Comparison of ENCODE assay signal across 25 mouse cellular contexts in genomic region chr8:89516602-89517001, GRCm38 (mm10).
DNase-seq lines count a peak whose midpoint lies in the region; ATAC-seq and TF ChIP-seq lines count a peak whose summit lies in the region.
"Had no signal": no experiment of that assay in that cellular context is flagged by ENCODE, and none has a peak within 500 bp of the region (broad histone marks: within the 10 kb centered on the region; RNA-seq: fewer than 3 reads in every experiment).

No protein-coding gene starts in this region.

- ATAC-seq in liver, embryonic 12.5 days, result no peak
- ATAC-seq in intestine, embryonic 16.5 days, result no peak
- ATAC-seq: activated CD4-positive, CD25-positive, alpha-beta regulatory T cell, adult 4 months; lung, postnatal 0 days had no signal

- H3K4me2 ChIP-seq in liver, embryonic 12.5 days, result no peak overlapping the region
- H3K4me2 ChIP-seq in intestine, embryonic 16.5 days (ENCODE audit: low read depth, low read length), result no peak overlapping the region
- H3K4me2 ChIP-seq: forebrain, embryonic 12.5 days; heart, embryonic 11.5 days; hindbrain, embryonic 12.5 days; midbrain, embryonic 12.5 days had no signal

- no peak overlapping the region for H3K9ac ChIP-seq in liver, adult 2 months (ENCODE audit: low read depth, low read length)
- H3K9ac ChIP-seq in liver, embryonic 12.5 days, result no peak overlapping the region
- H3K9ac ChIP-seq in ES-E14 (ENCODE audit: insufficient read depth, low read depth, low read length, poor library complexity, severe bottlenecking), result no peak overlapping the region
- no peak overlapping the region for H3K9ac ChIP-seq in intestine, embryonic 16.5 days (ENCODE audit: low read depth, low read length)
- H3K9ac ChIP-seq: forebrain, embryonic 12.5 days; hindbrain, embryonic 12.5 days; midbrain, embryonic 12.5 days had no signal

- WGBS in liver, adult 2 months, result 33% methylated on average over 2 of the region's 2 CpGs
- 51% methylated on average over 2 of the region's 2 CpGs for WGBS in liver, embryonic 12.5 days (ENCODE audit: insufficient replicate concordance)
- 55% methylated on average over 2 of the region's 2 CpGs for WGBS in intestine, embryonic 16.5 days

- H3K4me3 ChIP-seq in liver, adult 2 months (ENCODE audit: insufficient read depth, low read depth, low read length), result no peak overlapping the region
- no peak overlapping the region for H3K4me3 ChIP-seq in liver, embryonic 12.5 days
- H3K4me3 ChIP-seq in ES-E14 (ENCODE audit: insufficient read depth in 1 of 2, low read depth in 1 of 2, low read length in 2 of 2, poor library complexity in 1 of 2, severe bottlenecking in 1 of 2), result no peak overlapping the region
- H3K4me3 ChIP-seq in intestine, embryonic 16.5 days (ENCODE audit: low read length), result no peak overlapping the region
- H3K4me3 ChIP-seq: forebrain, embryonic 12.5 days; hindbrain, embryonic 12.5 days; midbrain, embryonic 12.5 days had no signal

- H3K79me2 ChIP-seq in liver, adult 2 months (ENCODE audit: control insufficient read depth, insufficient read depth, low read length), result no peaks in the 10 kb centered on the region

- H3K27me3 ChIP-seq in liver, adult 2 months (ENCODE audit: control insufficient read depth, insufficient read depth, low read length), result peaks cover 8% of the 10 kb centered on the region
- no peaks in the 10 kb centered on the region for H3K27me3 ChIP-seq in liver, embryonic 12.5 days (replicated peaks)
- no peaks in the 10 kb centered on the region for H3K27me3 ChIP-seq in intestine, embryonic 16.5 days (replicated peaks; ENCODE audit: control insufficient read depth, insufficient read depth, low read length)
- H3K27me3 ChIP-seq: forebrain, embryonic 12.5 days; hindbrain, embryonic 12.5 days; midbrain, embryonic 12.5 days had no signal

- no peak overlapping the region for H3K27ac ChIP-seq in liver, adult 2 months (replicated peaks; ENCODE audit: insufficient read depth, low read depth, low read length)
- H3K27ac ChIP-seq in liver, embryonic 12.5 days, result no peak overlapping the region
- no peak overlapping the region for H3K27ac ChIP-seq in ES-E14 (ENCODE audit: insufficient read depth, low read depth, low read length, poor library complexity, severe bottlenecking)
- H3K27ac ChIP-seq in intestine, embryonic 16.5 days (ENCODE audit: low read length), result no peak overlapping the region
- H3K27ac ChIP-seq: forebrain, embryonic 12.5 days; hindbrain, embryonic 12.5 days; macrophage; midbrain, embryonic 12.5 days had no signal

- TF ChIP-seq CTCF in liver, adult 2 months (IDR thresholded peaks at IDR 0.05; ENCODE audit: low read depth, low read length), result no peak

- H3K36me3 ChIP-seq in liver, adult 2 months (ENCODE audit: control insufficient read depth, insufficient read depth, low read length), result no peaks in the 10 kb centered on the region
- no peaks in the 10 kb centered on the region for H3K36me3 ChIP-seq in liver, embryonic 12.5 days
- no peaks in the 10 kb centered on the region for H3K36me3 ChIP-seq in ES-E14 (ENCODE audit: control insufficient read depth, insufficient read depth, low read length, poor library complexity, severe bottlenecking)
- no peaks in the 10 kb centered on the region for H3K36me3 ChIP-seq in intestine, embryonic 16.5 days (ENCODE audit: control insufficient read depth, insufficient read depth, low read length)
- H3K36me3 ChIP-seq: forebrain, embryonic 12.5 days; hindbrain, embryonic 12.5 days; midbrain, embryonic 12.5 days had no signal

- no peak for TF ChIP-seq POLR2A in liver, adult 2 months (IDR thresholded peaks at IDR 0.05; ENCODE audit: extremely low read depth, insufficient read depth, low read length)

- in situ Hi-C loops in ES-E14 (cut with MboI; ENCODE audit: low sequenced_read_pairs in 2 of 2, unreplicated experiment in 2 of 2), result no loop called here

- no peaks in the 10 kb centered on the region for H3K4me1 ChIP-seq in liver, adult 2 months (ENCODE audit: control insufficient read depth, insufficient read depth, low read length)
- H3K4me1 ChIP-seq in liver, embryonic 12.5 days, result no peaks in the 10 kb centered on the region
- 0 out of 4 replicates have a peak, but pooled peaks cover 0 to 2% of the 10 kb centered on the region in 2 experiments for H3K4me1 ChIP-seq in ES-E14 (ENCODE audit: control insufficient read depth in 2 of 2, insufficient read depth in 2 of 2, low read length in 2 of 2, poor library complexity in 1 of 2)
- no peaks in the 10 kb centered on the region for H3K4me1 ChIP-seq in intestine, embryonic 16.5 days (ENCODE audit: control insufficient read depth, insufficient read depth, low read length)

- no peaks in the 10 kb centered on the region for H3K9me3 ChIP-seq in liver, embryonic 12.5 days (replicated peaks)
- no peaks in the 10 kb centered on the region for H3K9me3 ChIP-seq in ES-E14 (ENCODE audit: control insufficient read depth, insufficient read depth, low read depth, low read length)
- H3K9me3 ChIP-seq in intestine, embryonic 16.5 days (ENCODE audit: control insufficient read depth, low read length), result no peaks in the 10 kb centered on the region
- H3K9me3 ChIP-seq: forebrain, embryonic 12.5 days; hindbrain, embryonic 12.5 days; midbrain, embryonic 12.5 days had no signal

- peak; percentile 28 for DNase-seq in liver, adult 2 months (ENCODE audit: extremely low read depth, low read depth, low spot score)
- peak; percentile 11 for DNase-seq in ES-E14 (ENCODE audit: low read depth, low spot score)
- peak; percentile 73 for DNase-seq in embryo, embryonic 11 days
- peak; percentile 62 for DNase-seq in hindlimb bud, embryonic 11.5 days (ENCODE audit: extremely low spot score, low read depth, low spot score)
- no peak for DNase-seq in ovary, postnatal 10 days (ENCODE audit: low spot score)
- no peak for DNase-seq in kidney, adult 18-20 months
- DNase-seq: adrenal gland, adult 8-10 months; cerebellum, adult 18-20 months; cerebellum, postnatal 14 days; gastrocnemius, postnatal 10 days; kidney, adult 9 months; kidney, postnatal 14 days; layer of hippocampus, postnatal 36 days; right cerebral cortex, adult 18-20 months; thymus, adult 18-20 months; thymus, postnatal 36 days had no signal

TF ChIP-seq in ES-E14, 5 proteins besides CTCF, POLR2A, EP300 and RAD21:
- TF ChIP-seq ZNF384 (IDR thresholded peaks at IDR 0.05; ENCODE audit: low read depth, low read length), result no peak
- TF ChIP-seq CHD2 (IDR thresholded peaks at IDR 0.05; ENCODE audit: low read depth, low read length), result 0 out of 2 replicates have a peak, but pooled peaks have one; percentile 38

Comparison
In these comparisons a context has a peak if more than half of its experiments do, and no peak if none do; other contexts are left out.
1. DNase-seq: peak in liver, adult 2 months (single experiment), ES-E14 (single experiment), embryo, embryonic 11 days (single experiment) and hindlimb bud, embryonic 11.5 days (single experiment); none in ovary, postnatal 10 days (single experiment) and kidney, adult 18-20 months (single experiment).